Mouse (Mus musculus) liver, adult 2 months (tissue): ENCODE results near the gene Aig1.

Experiments used
- CTCF ChIP-seq: fragments of 200-500 bp; IDR thresholded peaks from 2 replicates; pipeline ENCODE4 v1.5.1; 2011; ENCODE audit warnings: low read depth, low read length, control low read depth
- POLR2A ChIP-seq: fragments of 200-500 bp; IDR thresholded peaks from 2 replicates; pipeline ENCODE4 v1.6.1; 2011; ENCODE audit warnings: low read length, control low read depth; ENCODE audit not compliant: insufficient read depth; ENCODE audit errors: extremely low read depth

DNA sequence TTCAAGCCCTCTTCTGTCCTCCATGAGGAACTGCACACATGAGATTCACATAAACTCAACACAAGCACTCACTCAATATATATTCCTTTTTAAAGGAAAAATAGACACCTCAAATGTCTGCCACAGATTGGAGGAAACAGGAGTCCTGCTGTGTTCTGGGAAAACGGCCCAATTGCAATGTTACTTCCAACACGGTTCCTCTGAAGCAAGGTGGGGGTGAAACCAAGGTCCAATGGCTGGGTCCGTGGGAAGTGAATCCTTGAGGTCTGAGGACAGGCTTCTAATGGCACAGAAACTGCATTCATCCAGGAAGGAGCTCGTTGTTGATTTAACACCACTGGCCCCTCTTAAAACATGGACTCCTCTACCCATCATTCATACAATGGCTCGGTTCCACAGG lies 67.5 kb downstream of the Aig1 start:
- TF ChIP-seq CTCF (no peak), POLR2A (no peak)
